Mouse (Mus musculus) kidney, adult 9 months (tissue): ENCODE results near the gene Rnh1.
A peak's percentile ranks its signal among the peaks of the same experiment; 100 is the strongest.

Experiments used
- DNase-seq: peaks from one replicate; pipeline ENCODE4 v3.0.0; 2022

The Rnh1 gene

GRCm38 (mm10) chr7:141204546-141204945 lies 31.9 kb upstream of the Rnh1 start:
- no peak for DNase-seq

- DNase-seq, result no peak
Measured at GRCm38 (mm10) chr7:141198121-141198520, 25.5 kb upstream of the Rnh1 start.

- DNase-seq, result no peak
Measured at GRCm38 (mm10) chr7:141196619-141197282, 24.1 kb upstream of the Rnh1 start.

- no peak for DNase-seq
Measured at GRCm38 (mm10) chr7:141195754-141196153, 23.1 kb upstream of the Rnh1 start.

- peak; percentile 95 for DNase-seq
Measured at GRCm38 (mm10) chr7:141194830-141195229, 22.2 kb upstream of the Rnh1 start.

GRCm38 (mm10) chr7:141194409-141194808 lies 21.8 kb upstream of the Rnh1 start:
- no peak for DNase-seq

GRCm38 (mm10) chr7:141193948-141194347 lies 21.3 kb upstream of the Rnh1 start, which contains the start of the genes Hras and Lrrc56:
Gene Hras (minus strand): TSS chr7:141194005.
Gene Lrrc56 (plus strand): TSS chr7:141194157.
- peak; percentile 98 for DNase-seq

GRCm38 (mm10) chr7:141193348-141193856 lies 20.7 kb upstream of the Rnh1 start:
- DNase-seq, result peak; percentile 54

GRCm38 (mm10) chr7:141192776-141193347 lies 20.2 kb upstream of the Rnh1 start:
- no peak for DNase-seq

GRCm38 (mm10) chr7:141191796-141192685 lies 19.4 kb upstream of the Rnh1 start:
- DNase-seq, result no peak

- peak; percentile 58 for DNase-seq
Measured at GRCm38 (mm10) chr7:141191036-141191435, 18.4 kb upstream of the Rnh1 start.

GRCm38 (mm10) chr7:141190220-141190619 lies 17.6 kb upstream of the Rnh1 start:
- DNase-seq, result no peak

GRCm38 (mm10) chr7:141188733-141189132 lies 16.1 kb upstream of the Rnh1 start:
- no peak for DNase-seq

GRCm38 (mm10) chr7:141188194-141188593 lies 15.5 kb upstream of the Rnh1 start:
- no peak for DNase-seq

- peak; percentile 93 for DNase-seq
Measured at GRCm38 (mm10) chr7:141176173-141176572, 3.5 kb upstream of the Rnh1 start.

GRCm38 (mm10) chr7:141175068-141175467 lies 2.4 kb upstream of the Rnh1 start:
- DNase-seq, result no peak

GRCm38 (mm10) chr7:141173323-141173850 lies 730 bp upstream of the Rnh1 start:
- DNase-seq, result no peak

- no peak for DNase-seq
Measured at GRCm38 (mm10) chr7:141169866-141170265, 2.8 kb downstream of the Rnh1 start.

- no peak for DNase-seq
Measured at GRCm38 (mm10) chr7:141169300-141169699, 3.4 kb downstream of the Rnh1 start.

GRCm38 (mm10) chr7:141168518-141168953 lies 4.1 kb downstream of the Rnh1 start:
- peak; percentile 79 for DNase-seq

GRCm38 (mm10) chr7:141167901-141168517 lies 4.6 kb downstream of the Rnh1 start:
- peak; percentile 38 for DNase-seq

- no peak for DNase-seq
Measured at GRCm38 (mm10) chr7:141164850-141165249, 7.8 kb downstream of the Rnh1 start.

- DNase-seq, result no peak
Measured at GRCm38 (mm10) chr7:141164397-141164796, 8.3 kb downstream of the Rnh1 start.
